Mouse (Mus musculus): ENCODE results near the gene Ilf2.

Gene Ilf2

DNA sequence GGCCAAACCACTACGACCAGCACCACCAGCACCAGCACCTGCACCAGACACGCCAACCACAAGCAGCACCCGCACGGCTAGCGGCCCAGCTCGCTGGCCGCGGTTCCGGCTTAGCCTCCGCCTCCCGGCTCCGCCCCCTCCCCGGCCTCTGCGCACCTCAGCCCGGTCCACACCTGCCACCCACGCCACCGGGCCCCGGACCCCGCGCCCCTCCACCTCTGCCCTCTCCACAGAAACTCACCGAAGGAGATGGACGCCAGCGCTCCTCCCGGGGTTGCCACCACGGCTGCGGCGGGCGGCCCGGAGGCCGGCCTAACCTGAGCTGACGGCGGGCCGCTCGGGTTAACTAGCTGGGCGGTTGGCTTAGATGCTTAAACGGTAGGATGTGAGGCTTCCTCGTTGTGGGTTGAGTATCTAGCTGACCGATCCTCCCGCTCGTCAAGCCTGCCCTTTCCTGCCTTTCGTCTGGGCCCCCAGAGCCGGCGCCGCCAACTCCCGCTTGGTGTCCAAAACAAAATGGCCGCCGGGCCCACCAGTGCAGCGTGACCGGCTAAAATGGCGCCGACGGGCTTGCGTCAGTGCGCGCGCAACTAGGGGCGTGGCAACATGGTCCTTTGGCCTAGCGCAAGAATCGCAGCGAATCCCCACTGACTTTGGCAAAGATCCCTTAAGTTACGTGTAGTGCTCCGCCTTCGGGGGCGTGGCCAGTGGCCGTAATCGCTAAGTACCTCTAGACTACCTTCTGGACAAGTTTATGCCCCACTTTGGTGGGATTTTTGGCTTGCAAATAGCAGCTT is 33.2 kb downstream of the Ilf2 start, which contains the start of gene Chtop:
Gene Chtop, minus strand, starts transcription at position 549 of the 797 bp plus-strand sequence.
- peak; percentile 97 for DNase-seq (ENCODE audit: low read depth, low spot score)

DNA sequence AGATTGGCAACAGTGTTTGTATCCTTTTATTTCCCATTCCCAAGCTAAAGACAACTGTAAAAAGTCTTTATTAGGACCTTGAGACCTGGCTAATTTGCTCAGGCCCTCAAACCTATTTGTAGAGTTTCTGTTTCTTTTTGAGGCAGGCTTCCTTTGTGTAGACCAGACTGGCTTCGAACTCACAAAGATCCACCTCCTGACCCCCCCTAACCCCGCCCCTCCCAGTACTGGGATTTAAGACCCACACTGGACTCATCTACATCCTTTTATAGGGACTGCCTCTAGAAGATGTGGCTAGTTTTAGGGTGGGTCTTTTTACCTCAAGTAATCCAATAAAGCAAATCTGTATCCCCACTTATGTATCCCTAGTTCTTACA is 33.8 kb downstream of the Ilf2 start:
- DNase-seq (ENCODE audit: low read depth, low spot score), result no peak

DNA sequence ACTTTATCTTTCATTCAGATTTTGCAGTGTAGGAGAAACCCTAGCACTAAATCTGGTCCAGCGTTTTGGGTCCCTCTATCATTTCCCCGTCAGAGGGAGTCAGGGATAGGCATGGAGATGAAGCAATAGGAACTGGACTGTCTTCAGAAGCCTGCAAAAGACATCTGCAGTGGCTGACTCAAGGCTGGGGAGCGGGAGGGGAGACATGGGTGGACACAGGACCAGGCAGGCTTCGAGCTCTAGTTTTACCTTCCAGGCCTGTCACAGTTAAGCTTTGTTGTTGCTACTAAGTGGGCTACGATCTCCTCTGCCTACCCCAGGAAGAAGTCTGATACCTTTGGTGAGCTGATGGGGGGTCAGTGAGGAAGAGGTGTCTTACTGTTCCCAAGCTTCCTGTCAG is 36.4 kb downstream of the Ilf2 start:
- DNase-seq (ENCODE audit: low read depth, low spot score), result no peak

DNA sequence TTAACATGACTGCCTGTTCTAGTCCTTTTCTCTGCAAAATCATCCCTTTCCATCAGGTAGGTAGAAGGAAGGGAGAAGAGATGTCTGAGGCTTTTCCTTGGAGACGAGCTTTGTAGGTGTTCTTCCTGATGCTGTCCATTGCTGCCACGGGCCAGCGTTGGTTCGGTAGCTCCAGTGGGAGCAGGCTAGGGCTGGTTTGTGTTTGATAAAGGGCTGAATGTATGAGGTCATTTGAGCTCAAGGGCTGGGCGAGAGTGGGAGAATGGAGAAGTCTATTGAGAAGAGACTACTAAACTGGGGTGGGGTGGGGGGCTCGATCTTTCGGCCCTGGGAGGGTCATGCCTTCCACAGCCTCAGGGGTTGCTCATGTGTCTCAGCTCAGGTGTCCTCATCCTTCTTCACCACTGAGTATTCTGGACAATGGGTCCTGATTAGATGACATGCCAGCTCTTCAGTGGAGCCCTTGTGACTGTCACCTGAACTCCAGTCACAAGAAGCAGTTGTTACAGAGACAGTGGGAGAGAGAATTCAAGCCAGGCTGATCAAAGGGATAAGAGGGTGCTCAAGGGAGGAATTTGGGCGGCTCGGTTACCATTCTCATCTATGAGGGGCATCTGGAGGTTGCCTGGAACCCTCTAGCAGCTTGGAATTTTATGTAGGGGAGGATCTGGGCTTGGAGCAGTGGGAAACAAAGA is 37.2 kb downstream of the Ilf2 start:
- DNase-seq (ENCODE audit: low read depth, low spot score), result no peak

DNA sequence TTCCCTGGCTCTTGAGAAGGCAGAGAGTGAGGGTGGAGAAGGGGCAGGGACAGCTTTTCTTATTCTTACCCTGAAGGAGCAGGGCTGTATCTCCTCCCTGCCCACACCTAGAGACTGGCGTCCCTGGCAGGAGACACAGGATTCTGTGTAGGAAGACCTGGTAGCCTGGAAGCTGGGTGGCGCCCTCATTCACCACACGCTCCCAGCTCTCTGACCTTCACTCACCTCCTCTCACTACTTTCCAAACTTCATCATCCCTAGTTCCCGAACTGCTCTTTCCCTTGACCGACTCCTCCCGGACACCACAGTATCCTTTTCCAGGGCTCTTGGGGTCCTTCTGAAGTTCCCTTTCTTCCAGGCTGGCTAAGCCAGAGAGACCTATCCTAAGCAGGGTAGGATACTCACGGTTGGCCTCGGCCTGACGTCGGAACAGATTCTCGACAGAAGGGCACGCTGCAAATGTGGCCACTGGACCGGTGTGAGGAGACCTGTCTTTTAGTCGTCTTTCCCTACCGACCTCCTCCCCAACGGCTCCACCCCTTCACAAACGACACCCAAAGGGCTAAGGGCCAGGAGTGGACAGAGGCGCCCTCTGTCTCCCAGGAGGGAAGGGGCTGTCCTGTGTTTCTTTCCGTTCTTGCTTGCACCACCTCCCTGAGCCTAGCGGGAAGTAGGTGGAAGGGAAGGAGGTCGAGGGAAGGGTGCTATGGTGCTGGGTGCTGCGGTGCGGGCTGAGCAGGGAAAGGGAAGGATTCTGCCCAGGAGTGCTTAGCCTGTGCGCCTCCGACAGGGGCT is 38.1 kb downstream of the Ilf2 start, which contains the start of the genes S100a1 and S100a13:
Gene S100a1, minus strand, starts transcription at position 597 of the 795 bp plus-strand sequence.
Gene S100a13, plus strand, starts transcription at position 640 of the 795 bp plus-strand sequence.
- no peak for DNase-seq (ENCODE audit: low read depth, low spot score)

DNA sequence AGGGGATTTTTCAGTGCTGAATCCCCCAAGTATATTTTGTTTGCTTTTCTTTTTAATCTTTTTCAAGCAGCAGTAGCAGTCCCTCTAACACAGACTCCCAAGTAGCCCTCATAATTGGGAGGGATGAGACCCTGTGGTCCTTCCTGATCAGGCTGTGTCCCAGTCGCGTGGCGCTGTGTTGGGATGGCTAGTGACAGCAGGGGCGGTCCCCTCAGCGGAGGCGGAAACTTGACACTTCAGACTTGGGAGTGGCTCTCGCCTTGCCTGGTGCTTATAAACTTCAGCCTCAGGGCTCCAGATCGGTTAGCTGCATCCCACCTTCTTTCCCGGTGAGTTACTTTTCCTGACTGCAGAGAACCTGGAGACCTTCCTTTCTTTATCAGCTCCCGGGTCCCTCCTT is 38.8 kb downstream of the Ilf2 start:
- DNase-seq (ENCODE audit: low read depth, low spot score), result no peak

DNA sequence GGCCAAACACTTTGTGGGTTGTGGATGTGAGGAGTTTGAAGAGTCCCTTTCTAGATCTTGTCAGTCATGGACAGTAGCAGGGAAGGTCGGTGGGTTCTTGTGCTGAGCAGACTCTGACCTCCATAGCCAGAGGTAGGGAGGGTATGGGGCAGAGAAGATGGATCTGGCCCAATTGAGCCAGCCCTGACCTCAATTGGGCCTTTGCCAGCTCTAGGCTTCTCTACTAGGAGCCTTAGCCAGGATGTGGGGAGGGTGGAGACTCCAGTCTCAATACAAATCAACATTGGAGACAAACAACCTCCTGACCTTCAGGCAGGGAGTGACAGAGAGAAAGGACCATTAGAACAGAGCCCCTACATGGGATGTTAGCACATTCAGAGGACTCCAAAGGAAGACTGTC is 39.3 kb downstream of the Ilf2 start:
- DNase-seq (ENCODE audit: low read depth, low spot score), result no peak

DNA sequence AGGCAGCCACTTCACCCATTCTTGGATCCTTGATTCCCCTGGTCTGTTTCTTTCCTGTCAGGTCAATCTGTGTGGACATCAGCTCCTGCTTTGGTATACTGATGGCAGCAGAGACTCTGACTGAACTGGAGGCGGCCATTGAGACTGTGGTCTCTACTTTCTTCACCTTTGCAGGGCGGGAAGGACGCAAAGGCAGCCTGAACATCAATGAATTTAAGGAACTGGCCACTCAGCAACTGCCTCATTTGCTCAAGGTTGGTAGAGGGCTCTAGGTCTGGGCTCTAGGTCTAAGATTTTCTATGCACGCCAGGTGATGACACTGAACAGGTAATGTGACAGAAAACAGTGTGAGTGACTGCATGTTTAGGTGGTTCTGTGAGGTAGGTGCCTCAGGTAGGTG is 39.9 kb downstream of the Ilf2 start:
- DNase-seq (ENCODE audit: low read depth, low spot score), result no peak

DNA sequence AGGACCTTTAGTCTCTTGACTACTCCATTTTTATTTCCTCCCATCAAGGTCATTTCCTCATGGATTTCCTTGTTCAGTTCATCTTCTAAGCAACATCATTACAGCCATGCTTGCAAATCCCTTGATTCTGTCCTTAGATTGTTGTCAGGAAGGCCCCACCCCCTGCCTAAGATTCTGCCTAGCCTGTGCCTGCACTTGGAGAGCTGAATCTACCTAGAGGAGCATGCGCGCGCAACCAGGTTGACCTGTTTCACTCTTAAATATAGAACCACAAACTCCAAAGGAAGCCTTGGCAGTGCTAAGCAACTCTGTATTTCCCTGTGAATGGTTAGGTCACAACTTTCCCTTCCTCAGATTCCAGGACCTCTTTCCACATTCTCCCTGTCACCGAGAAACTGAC is 41.8 kb downstream of the Ilf2 start:
- no peak for DNase-seq (ENCODE audit: low read depth, low spot score)

DNA sequence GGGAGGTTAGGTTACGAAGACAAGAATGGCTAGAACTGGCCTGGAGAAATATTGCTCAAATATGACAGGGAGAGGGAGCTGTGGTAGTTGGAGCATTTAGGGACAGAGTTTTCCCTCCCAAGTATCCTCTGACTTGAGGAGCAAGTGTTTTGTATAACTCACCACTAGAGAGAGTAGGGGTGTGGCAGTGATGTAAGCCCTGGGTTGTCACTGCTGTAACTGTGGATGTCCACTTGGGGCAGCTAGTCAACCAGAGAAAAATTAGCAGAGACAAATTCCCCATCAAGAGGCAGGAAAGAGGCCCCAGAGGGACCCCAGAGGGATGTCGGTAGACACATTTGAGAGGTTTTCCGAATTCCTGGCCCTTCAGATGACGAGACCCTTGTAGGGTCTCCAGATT is 49.5 kb downstream of the Ilf2 start:
- DNase-seq (ENCODE audit: low read depth, low spot score), result peak; percentile 64

DNA sequence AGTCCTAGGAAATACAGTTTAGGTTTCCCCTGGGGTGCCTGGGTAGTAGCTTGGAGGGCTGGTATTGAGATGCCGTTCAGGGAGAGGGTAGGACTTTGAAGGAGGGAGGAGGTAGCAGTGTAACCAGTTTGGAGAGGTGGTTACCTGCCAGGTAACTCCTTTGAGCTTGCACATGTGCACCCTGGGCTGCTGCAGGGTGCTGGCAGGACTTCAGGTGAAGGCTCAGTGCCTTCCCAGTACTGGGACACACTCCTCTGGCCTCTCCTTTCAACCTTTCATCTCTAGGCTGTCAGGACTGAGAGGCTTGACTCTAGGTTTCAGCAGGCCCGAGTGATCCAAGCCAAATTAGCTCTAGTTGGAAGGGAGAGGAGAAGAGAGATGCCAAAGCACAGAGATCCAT is 50.1 kb downstream of the Ilf2 start:
- no peak for DNase-seq (ENCODE audit: low read depth, low spot score)

DNA sequence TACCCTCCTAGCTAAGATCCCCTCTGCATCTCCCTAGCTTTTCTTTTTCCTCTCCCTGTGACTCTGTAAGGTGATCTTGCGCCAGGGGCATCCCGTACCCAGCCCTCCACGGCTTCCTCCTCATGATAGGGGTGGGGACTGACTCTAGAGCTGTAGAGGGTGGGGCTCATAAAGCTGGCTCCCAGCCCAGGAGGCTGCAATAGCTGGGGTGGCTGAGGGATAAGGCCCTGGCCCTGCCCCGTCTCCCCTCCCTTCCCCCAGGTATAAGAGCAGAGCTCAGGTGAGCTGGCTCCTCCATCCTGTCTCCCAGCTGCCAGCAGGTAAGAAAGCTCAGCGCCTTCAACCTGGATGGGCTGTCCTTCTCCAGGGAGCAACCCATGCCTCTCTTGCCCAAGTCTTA is 50.7 kb downstream of the Ilf2 start, which contains the start of gene S100a14:
Gene S100a14, plus strand, starts transcription at position 277 of the 400 bp plus-strand sequence.
- DNase-seq (ENCODE audit: low read depth, low spot score), result no peak

DNA sequence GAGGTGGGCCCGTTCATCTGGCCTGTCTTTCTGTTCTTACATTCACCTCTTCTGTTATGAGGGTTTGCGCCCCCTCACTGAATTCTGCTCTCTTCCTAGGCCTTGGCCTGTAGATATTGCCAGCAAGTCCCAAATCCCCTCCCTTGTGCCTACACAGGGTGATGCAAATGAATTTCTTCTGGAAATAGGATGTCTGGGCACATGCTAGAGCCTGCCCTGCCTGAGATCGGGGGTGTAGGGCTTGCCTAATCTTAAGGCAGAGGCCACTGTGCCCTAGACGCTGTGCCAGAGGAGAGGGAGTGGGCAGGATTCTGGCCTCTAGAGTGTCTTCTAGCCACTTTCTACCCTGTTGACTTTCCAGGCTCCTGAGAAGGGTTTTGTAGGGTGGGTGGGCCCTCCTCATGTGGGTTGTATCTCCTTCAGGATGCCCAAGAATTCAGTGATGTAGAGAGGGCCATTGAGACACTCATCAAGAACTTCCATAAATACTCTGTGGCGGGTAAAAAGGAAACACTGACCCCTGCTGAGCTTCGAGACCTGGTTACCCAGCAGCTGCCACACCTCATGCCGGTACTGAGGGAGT is 51.5 kb downstream of the Ilf2 start:
- no peak for DNase-seq (ENCODE audit: low read depth, low spot score)

DNA sequence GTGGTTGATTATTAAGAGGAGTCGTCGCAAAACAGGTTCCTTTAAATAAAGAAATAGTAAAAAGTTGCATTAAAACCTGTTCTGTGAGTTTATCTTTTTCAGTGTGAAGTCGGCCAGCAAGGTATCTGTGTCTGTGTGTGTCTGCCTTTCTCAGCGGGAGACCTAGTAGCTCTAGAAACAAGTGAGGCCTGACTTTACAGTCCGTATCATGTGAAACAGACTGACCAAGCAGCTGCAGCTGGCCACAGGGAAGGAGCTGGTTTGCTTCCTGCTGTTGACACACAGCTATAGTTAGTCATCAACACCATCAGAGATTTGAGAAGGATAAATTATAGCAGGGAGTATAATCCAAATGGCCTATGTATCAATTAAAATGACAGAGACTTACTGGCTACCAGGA is 55.8 kb downstream of the Ilf2 start:
- no peak for DNase-seq (ENCODE audit: low read depth, low spot score)

DNA sequence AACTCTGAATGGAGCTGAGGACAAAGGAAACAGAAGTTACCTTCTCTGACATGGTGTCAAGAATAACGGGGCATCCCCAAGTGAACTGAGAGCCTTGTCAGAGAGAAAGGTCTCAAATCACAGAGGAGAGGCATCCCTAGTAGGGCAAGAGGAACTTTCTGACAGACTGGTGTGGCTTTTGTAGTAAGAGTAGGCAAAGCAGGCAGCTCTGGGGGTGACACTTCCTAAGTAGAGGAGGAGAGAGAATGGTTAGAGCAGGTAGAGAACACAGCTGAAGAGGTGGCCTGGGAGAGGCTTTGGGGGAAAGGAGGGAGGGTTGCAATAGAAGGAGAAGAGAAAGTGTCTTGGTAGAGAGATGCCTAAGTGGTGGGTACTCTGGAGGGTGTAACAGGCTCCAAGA is 59.5 kb downstream of the Ilf2 start:
- no peak for DNase-seq (ENCODE audit: low read depth, low spot score)

DNA sequence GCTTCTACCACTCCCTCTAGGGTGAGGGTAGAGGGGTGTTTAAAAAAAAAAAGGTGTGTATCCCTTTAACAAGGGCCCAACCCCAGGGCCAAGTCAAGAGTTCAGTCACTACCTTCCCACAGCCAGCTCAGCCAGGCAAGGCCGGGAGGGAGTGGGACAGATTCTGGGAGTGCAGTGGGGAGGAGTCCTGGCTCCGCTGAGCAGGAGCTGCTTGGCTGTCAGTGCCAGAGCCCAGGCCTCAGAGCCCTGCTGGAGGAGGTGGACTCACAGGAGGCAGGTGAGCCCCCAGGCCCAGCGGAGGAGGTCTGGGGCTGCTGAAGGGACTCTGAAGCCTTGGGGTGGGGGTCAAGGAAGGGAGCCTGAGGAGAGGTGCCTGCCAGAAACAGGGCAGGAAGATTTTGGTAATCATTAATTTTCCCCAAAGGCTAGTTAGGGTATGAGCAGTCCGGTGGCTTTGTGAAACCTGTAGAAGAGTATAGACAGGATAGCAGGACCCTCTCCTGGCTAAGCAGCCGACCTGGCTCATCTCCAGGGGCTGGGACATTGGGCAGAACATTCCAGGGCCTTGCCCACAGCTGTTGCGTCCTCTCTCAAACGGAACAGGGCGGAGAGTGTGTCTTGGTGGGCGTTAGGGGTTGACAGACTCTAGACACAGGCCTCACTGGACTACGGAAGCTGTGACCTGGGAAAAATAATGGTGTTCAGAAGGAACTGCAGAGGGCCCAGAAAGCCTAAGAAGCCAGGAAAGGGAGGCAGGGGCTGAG is 61.4 kb downstream of the Ilf2 start, which contains the start of gene S100a16:
Gene S100a16, plus strand, starts transcription at position 114 of the 764 bp plus-strand sequence.
- no peak for DNase-seq (ENCODE audit: low read depth, low spot score)

DNA sequence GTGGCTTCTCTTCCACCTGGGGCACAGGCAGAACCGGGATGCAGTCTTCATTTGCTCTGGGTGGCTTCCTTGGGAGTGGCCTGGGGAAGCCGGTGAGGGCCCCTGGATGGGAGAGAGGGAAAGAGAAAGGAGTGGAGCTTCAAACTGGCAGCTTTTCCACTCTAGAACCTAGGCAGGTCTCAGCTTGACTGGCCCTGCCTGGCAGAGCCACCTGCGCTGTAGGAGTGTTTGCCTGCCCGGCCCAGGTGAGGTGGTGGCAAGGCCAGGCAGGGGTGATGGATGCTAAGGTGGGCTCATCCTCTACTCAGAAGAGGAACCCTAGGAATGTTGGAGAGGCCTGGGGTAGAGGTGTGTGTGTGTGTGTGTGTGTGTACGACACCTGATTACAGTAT is 62.0 kb downstream of the Ilf2 start:
- DNase-seq (ENCODE audit: low read depth, low spot score), result no peak
